Mouse (Mus musculus) stomach, embryonic 14.5 days (tissue): ENCODE measurements around the gene Cdkl4. TPM values are rescaled to one million over a fixed set of nuclear protein-coding genes. Genes with fewer than 3 reads are reported as not detected.

ENCODE experiments used
- ATAC-seq: fragments of 200-750 bp; cut with Nextera tagmentation; 2 replicates; pipeline ENCODE4 v1.8.0; 2017; ENCODE audit warnings: low read depth, moderate TSS enrichment; ENCODE audit not compliant: insufficient number of reproducible peaks, insufficient read depth, low FRiP score
- H3K27ac ChIP-seq: fragments of 300-500 bp; sonication (generic); 2 replicates; pipeline ENCODE4 v1.5.1; 2014; ENCODE audit warnings: mild to moderate bottlenecking, low read length, moderate library complexity, mixed read lengths
- H3K27me3 ChIP-seq: fragments of 300-500 bp; sonication (generic); 2 replicates; pipeline ENCODE4 v1.6.1; 2014; ENCODE audit warnings: low read length, control low read depth, mixed read lengths; ENCODE audit not compliant: control insufficient read depth, insufficient read depth
- H3K36me3 ChIP-seq: fragments of 300-500 bp; sonication (generic); 2 replicates; pipeline ENCODE4 v1.6.1; 2014; ENCODE audit warnings: mild to moderate bottlenecking, control low read depth, low read length, moderate library complexity, mixed read lengths; ENCODE audit not compliant: control insufficient read depth, insufficient read depth
- H3K4me1 ChIP-seq: fragments of 300-500 bp; sonication (generic); 2 replicates; pipeline ENCODE4 v1.6.1; 2014; ENCODE audit warnings: low read length, control low read depth, mixed read lengths; ENCODE audit not compliant: control insufficient read depth, insufficient read depth
- H3K4me2 ChIP-seq: fragments of 300-500 bp; sonication (generic); replicated peaks from 2 replicates; pipeline ENCODE4 v1.6.1; 2014; ENCODE audit warnings: low read depth, low read length, control low read depth
- H3K4me3 ChIP-seq: fragments of 300-500 bp; sonication (generic); 2 replicates; pipeline ENCODE4 v1.5.1; 2014; ENCODE audit warnings: low read depth, low read length, control low read depth
- H3K9ac ChIP-seq: fragments of 300-500 bp; sonication (generic); replicated peaks from 2 replicates; pipeline ENCODE4 v1.6.1; 2014; ENCODE audit warnings: low read depth, mild to moderate bottlenecking, control low read depth, low read length, moderate library complexity, mixed read lengths
- H3K9me3 ChIP-seq: fragments of 300-500 bp; sonication (generic); 2 replicates; pipeline ENCODE4 v1.6.1; 2016; ENCODE audit warnings: low read depth, low read length, control low read depth; ENCODE audit not compliant: control insufficient read depth
- WGBS: fragments of 180-500 bp; shearing (Covaris S2); extraction: QIAGEN DNeasy Blood & Tissue Kit; methylation state at CpG from one replicate; pipeline ENCODE4 v1.1.7; 2014; 5-methylcytosine and 5-hydroxymethylcytosine counted together
- polyA plus RNA-seq: library from polyadenylated mRNA; unstranded; fragments of >200 nt; fragmentation: Nextera tagmentation; extraction: Ambion mirVana; gene quantifications from 2 replicates; pipeline ENCODE4 v1.2.1, GENCODE M21; 2014

Cdkl4 gene
- polyA plus RNA-seq, 1 experiment from 2014 or later, result 0.23 TPM

DNA sequence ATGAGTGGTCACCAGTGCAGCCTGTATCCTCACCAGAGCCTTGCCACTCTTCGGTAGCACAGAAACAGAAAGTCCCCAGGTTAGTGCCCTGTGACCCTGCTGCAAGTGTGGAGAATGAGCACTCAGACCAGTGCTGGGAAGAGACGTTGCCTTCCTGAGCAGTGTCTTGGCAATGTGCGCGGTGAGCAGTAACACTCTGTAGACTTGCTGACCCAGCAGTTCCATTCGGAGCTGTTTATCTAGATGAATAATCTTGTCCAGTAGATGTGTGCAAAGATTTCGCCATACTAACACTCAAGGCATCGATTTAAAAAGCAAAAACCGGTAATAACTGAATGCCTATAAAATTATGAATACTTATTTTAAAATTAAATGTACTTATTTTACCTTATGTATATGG lies 57.1 kb downstream of the Cdkl4 start:
- Histone ChIP-seq H3K27me3 (no peaks in the 10 kb centered on the region), H3K27ac (no peak overlapping the region), H3K4me3 (no peak overlapping the region), H3K36me3 (no peaks in the 10 kb centered on the region), H3K4me1 (no peaks in the 10 kb centered on the region), H3K9me3 (no peaks in the 10 kb centered on the region), H3K4me2 (no peak overlapping the region), H3K9ac (no peak overlapping the region)
- WGBS, result 77% methylated on average over 8 of the region's 8 CpGs
- no peak for ATAC-seq

GRCm38 (mm10) chr17:80518811-80519210 lies 58.8 kb downstream of the Cdkl4 start:
- H3K9me3 ChIP-seq, result no peaks in the 10 kb centered on the region
- no peak for ATAC-seq
- H3K9ac ChIP-seq, result no peak overlapping the region
- no peak overlapping the region for H3K4me3 ChIP-seq
- no peaks in the 10 kb centered on the region for H3K27me3 ChIP-seq
- H3K27ac ChIP-seq, result no peak overlapping the region
- WGBS, result 92% methylated on average over 12 of the region's 12 CpGs
- H3K36me3 ChIP-seq, result no peaks in the 10 kb centered on the region
- H3K4me1 ChIP-seq, result no peaks in the 10 kb centered on the region
- no peak overlapping the region for H3K4me2 ChIP-seq

GRCm38 (mm10) chr17:80517244-80517643 lies 60.4 kb downstream of the Cdkl4 start:
- H3K27ac ChIP-seq, result no peak overlapping the region
- H3K4me1 ChIP-seq, result no peaks in the 10 kb centered on the region
- no peaks in the 10 kb centered on the region for H3K36me3 ChIP-seq
- ATAC-seq, result no peak
- H3K4me3 ChIP-seq, result no peak overlapping the region
- H3K9ac ChIP-seq, result no peak overlapping the region
- H3K9me3 ChIP-seq, result no peaks in the 10 kb centered on the region
- 64% methylated on average over 9 of the region's 9 CpGs for WGBS
- H3K4me2 ChIP-seq, result no peak overlapping the region
- no peaks in the 10 kb centered on the region for H3K27me3 ChIP-seq

- Histone ChIP-seq H3K27me3 (no peaks in the 10 kb centered on the region), H3K9me3 (no peaks in the 10 kb centered on the region), H3K4me2 (no peak overlapping the region), H3K27ac (no peak overlapping the region), H3K9ac (no peak overlapping the region), H3K4me1 (no peaks in the 10 kb centered on the region), H3K4me3 (no peak overlapping the region), H3K36me3 (no peaks in the 10 kb centered on the region)
- 88% methylated on average over 9 of the region's 9 CpGs for WGBS
- ATAC-seq, result no peak
Measured at GRCm38 (mm10) chr17:80515956-80516355, 61.7 kb downstream of the Cdkl4 start.

GRCm38 (mm10) chr17:80515513-80515912 lies 62.1 kb downstream of the Cdkl4 start:
- H3K9ac ChIP-seq, result no peak overlapping the region
- no peaks in the 10 kb centered on the region for H3K9me3 ChIP-seq
- no peak overlapping the region for H3K27ac ChIP-seq
- 86% methylated on average over 7 of the region's 7 CpGs for WGBS
- H3K4me3 ChIP-seq, result no peak overlapping the region
- no peaks in the 10 kb centered on the region for H3K36me3 ChIP-seq
- H3K27me3 ChIP-seq, result no peaks in the 10 kb centered on the region
- H3K4me1 ChIP-seq, result no peaks in the 10 kb centered on the region
- no peak for ATAC-seq
- no peak overlapping the region for H3K4me2 ChIP-seq

- 38% methylated on average over 8 of the region's 8 CpGs for WGBS
- no peak overlapping the region for H3K4me2 ChIP-seq
- no peak overlapping the region for H3K27ac ChIP-seq
- no peaks in the 10 kb centered on the region for H3K36me3 ChIP-seq
- no peak overlapping the region for H3K9ac ChIP-seq
- no peaks in the 10 kb centered on the region for H3K4me1 ChIP-seq
- ATAC-seq, result no peak
- H3K27me3 ChIP-seq, result no peaks in the 10 kb centered on the region
- H3K9me3 ChIP-seq, result no peaks in the 10 kb centered on the region
- no peak overlapping the region for H3K4me3 ChIP-seq
Measured at GRCm38 (mm10) chr17:80513766-80514165, 63.8 kb downstream of the Cdkl4 start.

DNA sequence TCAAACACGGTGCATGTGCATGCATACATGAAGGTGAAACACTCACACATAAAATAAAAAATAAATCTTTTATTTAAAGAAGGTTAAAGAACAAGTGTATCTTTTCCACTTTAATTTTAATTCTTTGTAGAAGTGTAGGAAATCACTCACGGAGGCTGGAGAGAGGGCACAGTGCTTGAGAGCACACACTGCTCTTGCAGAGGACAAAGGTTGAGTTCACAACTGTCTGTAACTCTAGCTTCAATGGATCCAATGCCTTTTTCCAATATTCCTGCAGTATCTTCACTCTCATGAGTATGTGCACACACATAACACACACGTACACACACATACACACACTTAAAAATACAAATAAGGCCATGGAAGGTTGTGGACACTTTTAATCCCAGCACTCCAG lies 67.2 kb downstream of the Cdkl4 start:
- no peak for ATAC-seq
- WGBS, result 51% methylated on average over 3 of the region's 3 CpGs

DNA sequence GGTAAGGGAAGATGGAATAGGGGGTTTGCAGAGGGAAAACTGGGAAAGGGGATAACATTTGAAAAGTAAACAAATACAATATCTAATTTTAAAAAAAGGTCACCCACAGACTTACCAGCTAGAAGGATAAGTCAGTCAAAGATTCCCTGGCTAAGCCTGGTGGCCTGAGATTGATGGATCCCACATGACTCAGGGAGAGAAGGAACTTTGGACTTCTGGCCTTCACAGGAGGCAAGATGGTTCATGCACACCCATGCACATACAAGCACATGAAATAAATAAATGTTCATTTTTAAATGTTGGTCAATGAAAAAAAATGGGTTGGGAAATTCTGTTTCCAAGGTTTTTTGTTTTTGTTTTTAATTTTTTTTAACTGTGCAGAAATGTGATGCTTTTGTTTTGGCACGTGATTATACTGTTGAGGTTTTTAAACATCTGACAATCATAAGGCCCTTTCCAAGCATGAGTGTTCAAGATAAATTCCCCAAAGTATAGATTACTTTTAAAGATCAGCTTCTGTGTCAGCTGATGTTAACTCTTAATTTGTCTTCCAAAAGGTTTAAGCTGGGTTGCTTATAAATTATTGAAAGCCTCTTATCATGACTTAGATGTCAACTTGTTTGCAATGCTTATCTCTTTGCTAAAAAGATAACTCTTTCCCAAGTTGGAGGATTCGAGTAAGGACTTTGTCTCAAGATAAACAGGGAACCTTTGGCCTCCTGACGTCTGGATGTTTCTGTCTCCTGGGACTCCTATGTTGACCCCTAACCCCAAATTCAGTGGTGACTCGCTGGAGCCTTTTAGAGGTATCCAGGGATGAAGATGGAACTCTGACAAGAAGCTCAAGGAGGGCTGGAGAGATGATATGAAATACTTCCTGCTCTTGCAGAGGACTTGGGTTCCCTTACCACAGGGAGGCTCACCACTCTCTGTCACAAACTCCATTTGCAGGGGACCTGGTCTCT lies 67.8 kb downstream of the Cdkl4 start:
- H3K4me1 ChIP-seq, result no peaks in the 10 kb centered on the region
- no peak overlapping the region for H3K4me3 ChIP-seq
- H3K27ac ChIP-seq, result no peak overlapping the region
- no peaks in the 10 kb centered on the region for H3K9me3 ChIP-seq
- WGBS, result 17% methylated on average over 4 of the region's 4 CpGs
- no peaks in the 10 kb centered on the region for H3K27me3 ChIP-seq
- H3K36me3 ChIP-seq, result no peaks in the 10 kb centered on the region
- no peak overlapping the region for H3K4me2 ChIP-seq
- H3K9ac ChIP-seq, result no peak overlapping the region
- ATAC-seq, result no peak

More for the DNA sequence above, 67.2 kb downstream of the Cdkl4 start:
- H3K36me3 ChIP-seq, result no peaks in the 10 kb centered on the region
- H3K4me1 ChIP-seq, result no peaks in the 10 kb centered on the region
- H3K27me3 ChIP-seq, result no peaks in the 10 kb centered on the region
- H3K9ac ChIP-seq, result no peak overlapping the region
- no peak overlapping the region for H3K4me2 ChIP-seq
- no peak overlapping the region for H3K4me3 ChIP-seq
- no peak overlapping the region for H3K27ac ChIP-seq
- no peaks in the 10 kb centered on the region for H3K9me3 ChIP-seq
